ENCODE assay signal across 8 mouse cellular contexts in the genomic region with DNA sequence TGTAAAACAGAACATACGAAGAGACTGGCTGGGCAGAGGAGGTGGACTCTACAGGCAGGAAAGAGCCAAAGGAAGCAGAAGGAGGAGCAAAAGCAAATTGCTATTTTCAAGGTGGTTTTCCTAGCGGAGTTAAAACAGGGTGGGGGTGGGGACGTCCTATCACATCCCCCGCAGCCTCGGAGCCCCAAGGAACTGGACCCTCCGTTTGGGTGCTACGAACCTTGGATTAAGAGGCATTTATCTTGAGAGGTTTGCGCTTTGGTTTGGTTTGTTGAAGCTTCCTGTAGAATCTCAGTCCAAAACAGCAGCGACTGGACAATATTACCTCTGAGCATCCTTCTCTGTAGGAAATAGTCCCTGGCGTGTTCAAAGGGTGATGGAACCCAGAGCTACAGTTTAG. TPM values are rescaled to one million over a fixed set of nuclear protein-coding genes. Genes with fewer than 3 reads are reported as not detected.
DNase-seq lines count a peak whose midpoint lies in the region; ATAC-seq and TF ChIP-seq lines count a peak whose summit lies in the region.

No protein-coding gene starts in this region.

- no peak overlapping the region for H3K9ac ChIP-seq in neural tube, embryonic 11.5 days (ENCODE audit: low read length)
- H3K9ac ChIP-seq in liver, embryonic 14.5 days (replicated peaks) = no peak overlapping the region

- DNase-seq in frontal cortex, postnatal 14 days (ENCODE audit: low spot score in 2 of 2) = no peak
- DNase-seq in neural tube, embryonic 11.5 days (ENCODE audit: low spot score) = no peak
- DNase-seq in neural tube, embryonic 10.5 days (ENCODE audit: extremely low spot score, low spot score) = no peak
- no peak for DNase-seq in liver, embryonic 14.5 days (ENCODE audit: low read depth in 3 of 3, low spot score in 3 of 3)
- DNase-seq in adrenal gland, postnatal 14 days = no peak
- DNase-seq in right cerebral cortex, postnatal 25 days = no peak
- DNase-seq in left cerebral cortex, adult 9 months (ENCODE audit: low spot score in 2 of 2) = no peak

- H3K4me2 ChIP-seq in neural tube, embryonic 11.5 days (ENCODE audit: low read depth) = peak overlapping the region; percentile 33
- 0 out of 2 replicates have a peak overlapping the region, but pooled peaks have one; percentile 13 for H3K4me2 ChIP-seq in liver, embryonic 14.5 days (ENCODE audit: low read depth)

- TF ChIP-seq CTCF in liver, embryonic 14.5 days (IDR thresholded peaks at IDR 0.05; ENCODE audit: low read depth) = no peak

- no peaks in the 10 kb centered on the region for H3K36me3 ChIP-seq in neural tube, embryonic 11.5 days (ENCODE audit: control insufficient read depth, insufficient read depth, low read length)
- H3K36me3 ChIP-seq in liver, embryonic 14.5 days (replicated peaks; ENCODE audit: control insufficient read depth, insufficient read depth, low read depth) = no peaks in the 10 kb centered on the region

- no peaks in the 10 kb centered on the region for H3K9me3 ChIP-seq in neural tube, embryonic 11.5 days (ENCODE audit: control insufficient read depth, low read length)
- no peaks in the 10 kb centered on the region for H3K9me3 ChIP-seq in liver, embryonic 14.5 days (ENCODE audit: control insufficient read depth, low read length)

- no peak overlapping the region for H3K4me3 ChIP-seq in neural tube, embryonic 11.5 days (ENCODE audit: low read depth, low read length)
- H3K4me3 ChIP-seq in liver, embryonic 14.5 days (ENCODE audit: insufficient read depth in 1 of 2, low read depth in 2 of 2, low read length in 2 of 2) = no peak overlapping the region

- WGBS in neural tube, embryonic 11.5 days = 22% methylated on average over 10 of the region's 10 CpGs
- WGBS in liver, embryonic 14.5 days (ENCODE audit: insufficient replicate concordance) = 16% methylated on average over 10 of the region's 10 CpGs

- TF ChIP-seq EP300 in liver, embryonic 14.5 days (IDR thresholded peaks at IDR 0.05; ENCODE audit: low read depth) = no peak

- no peak overlapping the region for H3K27ac ChIP-seq in neural tube, embryonic 11.5 days (ENCODE audit: low read depth, low read length)
- H3K27ac ChIP-seq in liver, embryonic 14.5 days = no peak overlapping the region

- H3K4me1 ChIP-seq in neural tube, embryonic 11.5 days (ENCODE audit: control insufficient read depth, insufficient read depth, low read length) = no peaks in the 10 kb centered on the region
- peaks cover 0 to 4% of the 10 kb centered on the region in 2 experiments; a peak in 1 of 4 replicates for H3K4me1 ChIP-seq in liver, embryonic 14.5 days (replicated peaks; ENCODE audit: control insufficient read depth in 2 of 2, insufficient read depth in 2 of 2, low read length in 1 of 2)

- no peaks in the 10 kb centered on the region for H3K27me3 ChIP-seq in neural tube, embryonic 11.5 days (ENCODE audit: control insufficient read depth, insufficient read depth, low read length)
- H3K27me3 ChIP-seq in liver, embryonic 14.5 days (ENCODE audit: control insufficient read depth, insufficient read depth, low read length) = no peaks in the 10 kb centered on the region

- peak; percentile 27; the same call in 1 of the 2 replicates for ATAC-seq in frontal cortex, adult (ENCODE audit: low TSS enrichment)
- ATAC-seq in neural tube, embryonic 11.5 days (ENCODE audit: insufficient read depth, low FRiP score, low TSS enrichment) = no peak
- no peak for ATAC-seq in liver, embryonic 14.5 days (ENCODE audit: insufficient read depth)

RNA-seq across cellular contexts. Expression of gene Cyb5r3, which starts 37.3 kb away (rescaled TPM):
- 175 and 179 TPM in 2 replicates for polyA plus RNA-seq in neural tube, embryonic 11.5 days (2014; fragmentation: Nextera tagmentation; extraction: Ambion mirVana)
- 88.8 and 94.0 TPM in 2 replicates for polyA plus RNA-seq in liver, embryonic 14.5 days (2012; rRNA removed)
- polyA plus RNA-seq in liver, embryonic 14.5 days (2014; fragmentation: Nextera tagmentation; extraction: Ambion mirVana) = 103 and 109 TPM in 2 replicates
- total RNA-seq in adrenal gland, postnatal 14 days (2021) = 206 and 217 TPM in 2 replicates

RNA-seq across cellular contexts. Expression of gene A4galt, which starts 41.9 kb away (rescaled TPM):
- polyA plus RNA-seq in neural tube, embryonic 11.5 days (2014; fragmentation: Nextera tagmentation; extraction: Ambion mirVana) = 0.60 and 0.81 TPM in 2 replicates
- polyA plus RNA-seq in liver, embryonic 14.5 days (2012; rRNA removed) = 0.05 and 0.07 TPM in 2 replicates
- 0.08 TPM in 1 of 2 replicates, not detected in the other for polyA plus RNA-seq in liver, embryonic 14.5 days (2014; fragmentation: Nextera tagmentation; extraction: Ambion mirVana)
- total RNA-seq in adrenal gland, postnatal 14 days (2021) = 10.1 and 12.5 TPM in 2 replicates
